Mouse (Mus musculus): ENCODE data around the gene Gabarap. TPM values are rescaled to one million over a fixed set of nuclear protein-coding genes. Genes with fewer than 3 reads are reported as not detected.

The Gabarap gene
- polyA plus RNA-seq, 1 experiment from 2014 or later, result 626 TPM

DNA sequence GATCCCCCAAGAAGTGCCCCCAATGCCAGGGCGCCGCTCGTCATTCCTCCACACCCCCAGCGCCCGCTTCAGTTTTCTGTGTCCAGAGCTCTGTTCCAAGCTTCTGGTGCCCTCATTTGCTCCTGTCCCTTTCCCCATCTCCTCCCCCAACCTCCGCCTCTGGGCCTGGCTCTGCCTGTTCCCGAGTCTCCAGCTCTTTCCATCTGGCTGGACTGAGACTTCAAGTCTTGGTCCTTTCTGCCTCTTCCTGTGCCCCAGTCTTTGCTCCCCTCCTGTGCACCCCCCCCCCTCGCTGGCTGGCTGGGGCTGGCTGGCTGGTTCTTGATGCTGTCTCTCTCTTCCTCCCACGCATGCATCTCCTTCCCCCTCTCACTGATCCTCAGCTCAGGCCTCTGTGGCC, 36.5 kb downstream of the Gabarap start:
- DNase-seq (ENCODE audit: low spot score) (peak; percentile 56), ATAC-seq (replicated peaks; ENCODE audit: low FRiP score, low read depth) (no peak)
- Histone ChIP-seq H3K4me2 (ENCODE audit: low read length) (peak overlapping the region; percentile 58), H3K4me3 (replicated peaks; ENCODE audit: low read depth, low read length) (no peak overlapping the region; the same call in 1 of the 2 replicates), H3K9me3 (replicated peaks; ENCODE audit: low read length) (no peaks in the 10 kb centered on the region), H3K9ac (ENCODE audit: low read depth, low read length) (0 out of 2 replicates have a peak overlapping the region, but pooled peaks have one; percentile 27), H3K27ac (no peak overlapping the region), H3K4me1 (replicated peaks; ENCODE audit: insufficient read depth, low read length) (peaks cover 45% of the 10 kb centered on the region), H3K27me3 (ENCODE audit: insufficient read depth, low read length) (no peaks in the 10 kb centered on the region), H3K36me3 (ENCODE audit: insufficient read depth, low read length) (peaks cover 17% of the 10 kb centered on the region)
- no peak for TF ChIP-seq CTCF (IDR thresholded peaks at IDR 0.05; ENCODE audit: low read depth)
- 24% methylated on average over 9 of the region's 9 CpGs for WGBS

DNA sequence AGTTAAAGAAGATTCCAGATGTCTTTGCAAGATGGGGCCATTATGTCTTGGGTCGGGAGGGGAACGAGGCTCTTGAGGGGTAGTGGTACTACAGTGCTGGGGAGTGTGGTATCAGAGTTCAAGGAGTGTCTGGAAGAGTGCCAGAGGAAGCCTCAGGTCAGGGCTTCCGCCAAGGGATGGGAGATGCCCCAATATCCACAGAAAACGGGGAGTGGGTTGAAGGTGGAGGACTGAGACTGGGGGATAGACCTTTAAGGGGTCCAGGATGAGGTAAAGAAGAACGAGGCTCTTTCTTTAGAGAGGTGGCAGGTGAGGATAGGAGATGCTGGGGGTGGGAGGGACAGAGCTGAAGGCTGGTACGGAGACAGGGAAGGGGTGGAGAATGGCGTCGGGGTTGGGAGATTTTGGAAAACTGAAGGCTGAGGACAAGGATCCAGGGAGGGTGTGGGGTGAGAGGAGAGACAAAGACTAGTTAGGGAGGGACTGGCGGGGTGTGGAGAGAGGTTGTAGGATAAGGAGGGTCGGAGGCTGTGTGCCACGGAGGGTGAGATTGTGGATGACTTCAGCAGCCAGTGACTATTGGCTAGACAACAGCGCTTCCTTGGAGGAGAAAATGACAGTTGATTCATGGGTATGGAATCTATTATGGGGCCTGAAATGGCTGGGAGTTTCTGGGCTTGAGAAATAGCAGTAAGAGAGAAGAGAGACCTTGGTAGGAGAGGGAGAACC, 37.6 kb downstream of the Gabarap start:
- DNase-seq (ENCODE audit: low spot score), result no peak
- Histone ChIP-seq H3K4me1 (replicated peaks; ENCODE audit: insufficient read depth, low read length) (peaks cover 41% of the 10 kb centered on the region), H3K36me3 (ENCODE audit: insufficient read depth, low read length) (peaks cover 27% of the 10 kb centered on the region), H3K4me2 (ENCODE audit: low read length) (peak overlapping the region; percentile 58), H3K9me3 (replicated peaks; ENCODE audit: low read length) (no peaks in the 10 kb centered on the region), H3K27ac (peak overlapping the region; percentile 37; the same call in 1 of the 2 replicates), H3K27me3 (ENCODE audit: insufficient read depth, low read length) (no peaks in the 10 kb centered on the region), H3K4me3 (replicated peaks; ENCODE audit: low read depth, low read length) (no peak overlapping the region), H3K9ac (ENCODE audit: low read depth, low read length) (peak overlapping the region; percentile 13; the same call in 1 of the 2 replicates)
- ATAC-seq (replicated peaks; ENCODE audit: low FRiP score, low read depth), result no peak
- TF ChIP-seq CTCF (IDR thresholded peaks at IDR 0.05; ENCODE audit: low read depth), result no peak
- 13% methylated on average over 12 of the region's 12 CpGs for WGBS

GRCm38 (mm10) chr11:70029130-70029801, 38.3 kb downstream of the Gabarap start:
- WGBS, result 2% methylated on average over 20 of the region's 20 CpGs
- ATAC-seq (replicated peaks; ENCODE audit: low FRiP score, low read depth) (peak; percentile 63), DNase-seq (ENCODE audit: low spot score) (peak; percentile 92)
- peak overlapping the region; percentile 37; the same call in 1 of the 2 replicates for H3K27ac ChIP-seq
- H3K4me3 ChIP-seq (replicated peaks; ENCODE audit: low read depth, low read length), result peak overlapping the region; percentile 11; the same call in 1 of the 2 replicates
- H3K27me3 ChIP-seq (ENCODE audit: insufficient read depth, low read length), result no peaks in the 10 kb centered on the region
- no peak overlapping the region for H3K9ac ChIP-seq (ENCODE audit: low read depth, low read length)
- peak overlapping the region; percentile 58 for H3K4me2 ChIP-seq (ENCODE audit: low read length)
- TF ChIP-seq CTCF (IDR thresholded peaks at IDR 0.05; ENCODE audit: low read depth), result no peak
- peaks cover 30% of the 10 kb centered on the region for H3K36me3 ChIP-seq (ENCODE audit: insufficient read depth, low read length)
- no peaks in the 10 kb centered on the region for H3K9me3 ChIP-seq (replicated peaks; ENCODE audit: low read length)
- H3K4me1 ChIP-seq (replicated peaks; ENCODE audit: insufficient read depth, low read length), result peaks cover 38% of the 10 kb centered on the region

DNA sequence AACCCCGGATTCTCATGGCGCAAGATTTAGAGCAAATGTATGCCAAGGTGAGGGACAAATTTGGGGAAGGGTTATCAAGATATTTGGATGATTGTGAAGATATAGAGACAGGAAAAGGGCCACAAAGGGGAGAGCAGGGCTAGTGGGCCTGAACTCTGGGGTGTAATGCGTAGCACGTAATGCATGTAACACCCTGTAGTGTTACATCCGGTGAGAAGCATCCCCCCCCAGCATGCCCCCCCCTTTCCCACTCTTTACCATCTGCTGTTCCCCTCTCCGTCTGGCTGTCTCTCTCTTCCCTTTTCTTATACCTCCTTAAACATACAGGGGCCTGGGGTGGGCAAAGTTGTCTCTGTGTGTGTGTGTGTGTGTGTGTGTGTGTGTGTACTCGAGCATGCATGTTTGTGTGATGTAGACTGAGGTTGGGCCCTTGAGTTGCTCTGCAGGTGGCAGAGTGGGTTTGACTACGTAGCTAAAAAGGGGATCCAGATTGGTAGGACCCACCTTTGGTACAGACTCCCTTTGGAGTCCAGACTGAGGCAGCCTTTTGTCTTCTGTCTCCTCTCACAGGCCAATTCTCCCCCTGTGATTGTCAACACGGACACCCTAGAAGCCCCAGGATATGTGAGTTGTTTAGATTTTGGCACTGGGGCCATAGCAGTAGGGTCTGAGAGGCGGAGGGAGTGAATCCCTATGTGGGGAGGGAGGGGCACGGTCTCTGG, 39.0 kb downstream of the Gabarap start:
- Histone ChIP-seq H3K36me3 (ENCODE audit: insufficient read depth, low read length) (peaks cover 30% of the 10 kb centered on the region), H3K27me3 (ENCODE audit: insufficient read depth, low read length) (no peaks in the 10 kb centered on the region), H3K4me2 (ENCODE audit: low read length) (peak overlapping the region; percentile 58), H3K9me3 (replicated peaks; ENCODE audit: low read length) (no peaks in the 10 kb centered on the region), H3K9ac (ENCODE audit: low read depth, low read length) (no peak overlapping the region), H3K4me1 (replicated peaks; ENCODE audit: insufficient read depth, low read length) (peaks cover 38% of the 10 kb centered on the region), H3K27ac (no peak overlapping the region), H3K4me3 (replicated peaks; ENCODE audit: low read depth, low read length) (no peak overlapping the region)
- no peak for TF ChIP-seq CTCF (IDR thresholded peaks at IDR 0.05; ENCODE audit: low read depth)
- DNase-seq (ENCODE audit: low spot score) (no peak), ATAC-seq (replicated peaks; ENCODE audit: low FRiP score, low read depth) (no peak)
- WGBS, result 39% methylated on average over 11 of the region's 11 CpGs

DNA sequence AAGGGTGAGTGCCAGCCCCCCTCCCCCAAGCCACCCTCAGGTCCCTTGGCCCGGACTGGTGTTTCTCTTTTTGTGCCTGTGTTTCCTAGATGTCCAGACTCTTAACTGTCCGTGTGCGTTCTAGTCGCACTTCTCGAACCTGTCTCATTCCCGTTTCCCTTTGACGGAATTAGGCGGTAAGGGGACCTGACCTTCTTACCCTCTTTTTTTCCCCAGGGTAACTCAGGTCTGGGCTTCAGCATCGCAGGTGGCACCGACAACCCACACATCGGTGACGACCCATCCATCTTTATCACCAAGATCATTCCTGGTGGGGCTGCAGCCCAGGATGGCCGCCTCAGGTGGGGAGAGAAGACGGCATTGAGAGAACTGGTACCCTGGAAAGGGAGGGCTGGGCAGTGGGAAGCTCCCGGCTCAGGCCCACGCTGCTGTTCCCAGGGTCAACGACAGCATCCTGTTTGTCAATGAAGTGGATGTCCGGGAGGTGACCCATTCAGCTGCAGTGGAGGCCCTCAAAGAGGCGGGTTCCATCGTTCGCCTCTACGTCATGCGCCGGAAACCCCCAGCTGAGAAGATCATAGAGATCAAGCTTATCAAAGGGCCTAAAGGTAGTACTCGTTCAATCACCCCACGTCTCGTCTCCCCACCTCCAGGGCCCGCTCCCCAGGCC, 39.8 kb downstream of the Gabarap start:
- no peak overlapping the region for H3K27ac ChIP-seq
- no peaks in the 10 kb centered on the region for H3K9me3 ChIP-seq (replicated peaks; ENCODE audit: low read length)
- 95% methylated on average over 28 of the region's 28 CpGs for WGBS
- ATAC-seq (replicated peaks; ENCODE audit: low FRiP score, low read depth), result no peak
- no peak overlapping the region for H3K4me2 ChIP-seq (ENCODE audit: low read length)
- H3K4me3 ChIP-seq (replicated peaks; ENCODE audit: low read depth, low read length), result no peak overlapping the region
- no peaks in the 10 kb centered on the region for H3K27me3 ChIP-seq (ENCODE audit: insufficient read depth, low read length)
- DNase-seq (ENCODE audit: low spot score), result no peak
- H3K36me3 ChIP-seq (ENCODE audit: insufficient read depth, low read length), result peaks cover 30% of the 10 kb centered on the region
- peaks cover 38% of the 10 kb centered on the region for H3K4me1 ChIP-seq (replicated peaks; ENCODE audit: insufficient read depth, low read length)
- no peak overlapping the region for H3K9ac ChIP-seq (ENCODE audit: low read depth, low read length)
- no peak for TF ChIP-seq CTCF (IDR thresholded peaks at IDR 0.05; ENCODE audit: low read depth)

GRCm38 (mm10) chr11:70031321-70031670, 40.4 kb downstream of the Gabarap start:
- no peak overlapping the region for H3K4me3 ChIP-seq (replicated peaks; ENCODE audit: low read depth, low read length)
- H3K36me3 ChIP-seq (ENCODE audit: insufficient read depth, low read length), result peaks cover 30% of the 10 kb centered on the region
- H3K9me3 ChIP-seq (replicated peaks; ENCODE audit: low read length), result no peaks in the 10 kb centered on the region
- H3K9ac ChIP-seq (ENCODE audit: low read depth, low read length), result no peak overlapping the region
- no peak for DNase-seq (ENCODE audit: low spot score)
- H3K27me3 ChIP-seq (ENCODE audit: insufficient read depth, low read length), result no peaks in the 10 kb centered on the region
- 97% methylated on average over 11 of the region's 11 CpGs for WGBS
- H3K4me1 ChIP-seq (replicated peaks; ENCODE audit: insufficient read depth, low read length), result peaks cover 33% of the 10 kb centered on the region
- no peak for ATAC-seq (replicated peaks; ENCODE audit: low FRiP score, low read depth)
- no peak overlapping the region for H3K27ac ChIP-seq
- H3K4me2 ChIP-seq (ENCODE audit: low read length), result no peak overlapping the region
- no peak for TF ChIP-seq CTCF (IDR thresholded peaks at IDR 0.05; ENCODE audit: low read depth)
